ENCODE assay signal across 33 mouse cellular contexts in genomic region chr11:121648166-121648565, GRCm38 (mm10).
"Had no signal": no experiment of that assay in that cellular context is flagged by ENCODE, and none has a peak within 500 bp of the region (broad histone marks: within the 10 kb centered on the region; RNA-seq: fewer than 3 reads in every experiment).

No protein-coding gene starts in this region.

- ATAC-seq: hindbrain, embryonic 16.5 days; hindbrain, postnatal 0 days; inflammation-experienced regulatory T-cells, adult 6 months; intestine, embryonic 15.5 days; intestine, embryonic 16.5 days; intestine, postnatal 0 days had no signal

- H3K36me3 ChIP-seq: heart, embryonic 15.5 days; hindbrain, embryonic 12.5 days; intestine, embryonic 15.5 days had no signal

- H3K27ac ChIP-seq: heart, embryonic 15.5 days; hindbrain, embryonic 10.5 days; hindbrain, embryonic 12.5 days; hindbrain, embryonic 13.5 days; hindbrain, embryonic 14.5 days; hindbrain, embryonic 15.5 days; hindbrain, postnatal 0 days; intestine, embryonic 15.5 days; kidney, embryonic 15.5 days; kidney, postnatal 0 days; layer of hippocampus, adult 2 months; left cerebral cortex, adult 2 months had no signal

- H3K4me2 ChIP-seq: heart, embryonic 11.5 days; heart, embryonic 12.5 days; heart, embryonic 13.5 days; heart, embryonic 15.5 days; hindbrain, embryonic 12.5 days; hindbrain, embryonic 13.5 days; hindbrain, embryonic 14.5 days; hindbrain, embryonic 15.5 days; intestine, embryonic 15.5 days; kidney, embryonic 15.5 days had no signal

- H3K4me3 ChIP-seq: heart, embryonic 12.5 days; heart, embryonic 13.5 days; heart, embryonic 15.5 days; hindbrain, embryonic 10.5 days; hindbrain, embryonic 12.5 days; hindbrain, embryonic 13.5 days; hindbrain, embryonic 15.5 days; intestine, embryonic 15.5 days; kidney, embryonic 15.5 days; layer of hippocampus, adult 2 months; left cerebral cortex, adult 2 months had no signal

- H3K4me1 ChIP-seq: hindbrain, embryonic 10.5 days; hindbrain, embryonic 12.5 days; hindbrain, embryonic 13.5 days; hindbrain, embryonic 15.5 days; intestine, embryonic 15.5 days; kidney, embryonic 15.5 days had no signal

- H3K27me3 ChIP-seq: heart, embryonic 12.5 days; heart, embryonic 13.5 days; heart, embryonic 15.5 days; hindbrain, embryonic 12.5 days; hindbrain, embryonic 13.5 days; hindbrain, embryonic 15.5 days; intestine, embryonic 15.5 days; kidney, embryonic 15.5 days had no signal

- H3K9ac ChIP-seq: heart, embryonic 12.5 days; heart, embryonic 13.5 days; heart, embryonic 15.5 days; hindbrain, embryonic 12.5 days; hindbrain, embryonic 13.5 days; hindbrain, embryonic 14.5 days; hindbrain, embryonic 15.5 days; intestine, embryonic 15.5 days; kidney, embryonic 15.5 days had no signal

- H3K9me3 ChIP-seq: heart, embryonic 12.5 days; heart, embryonic 13.5 days; heart, embryonic 15.5 days; hindbrain, embryonic 10.5 days; hindbrain, embryonic 12.5 days; hindbrain, embryonic 13.5 days; hindbrain, embryonic 15.5 days; intestine, embryonic 15.5 days; kidney, embryonic 15.5 days had no signal

- DNase-seq: heart, postnatal 10 days; heart, postnatal 14 days; kidney, adult 11 months; kidney, adult 18-20 months; kidney, adult 2 months; kidney, adult 8-10 months; kidney, adult 9 months; kidney, postnatal 10 days; kidney, postnatal 14 days; kidney, postnatal 25 days; kidney, postnatal 36 days; kidney, postnatal 4 days; layer of hippocampus, adult 9-11 months; layer of hippocampus, postnatal 36 days had no signal
